Comparison of ENCODE assay signal across 22 mouse cellular contexts in the genomic region with DNA sequence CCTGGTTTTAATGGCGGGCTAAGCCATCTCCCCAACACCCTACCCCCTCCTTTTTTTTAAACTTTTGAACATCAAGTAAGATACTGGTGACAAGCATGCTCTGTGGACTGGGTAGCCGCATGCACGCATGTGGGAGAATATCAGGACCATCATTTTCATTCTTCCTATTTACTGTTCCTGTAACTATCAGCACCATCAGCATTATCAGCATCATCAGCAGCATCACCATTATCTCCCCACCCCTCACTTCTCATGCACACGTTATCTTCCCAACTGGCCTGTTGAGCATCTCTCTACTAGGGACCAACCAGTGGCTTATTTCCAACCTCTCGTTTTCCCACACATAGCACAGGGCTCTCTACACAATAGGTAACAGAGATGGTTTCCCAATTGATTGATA.
DNase-seq lines count a peak whose midpoint lies in the region; ATAC-seq and TF ChIP-seq lines count a peak whose summit lies in the region.
"Had no signal": no experiment of that assay in that cellular context is flagged by ENCODE, and none has a peak within 500 bp of the region (broad histone marks: within the 10 kb centered on the region; RNA-seq: fewer than 3 reads in every experiment).

No protein-coding gene starts in this region.

- TF ChIP-seq RAD21 in MEL (IDR thresholded peaks at IDR 0.05; ENCODE audit: low read depth, low read length), result no peak

- H3K27ac ChIP-seq in heart, postnatal 0 days (ENCODE audit: low read depth), result no peak overlapping the region
- no peak overlapping the region for H3K27ac ChIP-seq in MEL (ENCODE audit: control insufficient read depth, low read depth, low read length)

- peaks cover 21% of the 10 kb centered on the region for H3K4me1 ChIP-seq in heart, postnatal 0 days (ENCODE audit: control insufficient read depth, insufficient read depth)
- H3K4me1 ChIP-seq in MEL (ENCODE audit: control insufficient read depth in 1 of 2, insufficient read depth in 2 of 2, low read length in 2 of 2), result peaks cover 35 to 71% of the 10 kb centered on the region in 2 experiments

- no peaks in the 10 kb centered on the region for H3K36me3 ChIP-seq in heart, postnatal 0 days (replicated peaks; ENCODE audit: control insufficient read depth, insufficient read depth, low read length)
- peaks cover 0 to 50% of the 10 kb centered on the region in 2 experiments; a peak in 2 of 4 replicates for H3K36me3 ChIP-seq in MEL (ENCODE audit: control insufficient read depth in 1 of 2, insufficient read depth in 2 of 2, low read length in 2 of 2)
- H3K36me3 ChIP-seq: G1E had no signal

- no peak overlapping the region for H3K9ac ChIP-seq in heart, postnatal 0 days (replicated peaks; ENCODE audit: low read depth, low read length)
- no peak overlapping the region for H3K9ac ChIP-seq in MEL (ENCODE audit: control insufficient read depth, low read depth, low read length, poor library complexity, severe bottlenecking)

- no peak for TF ChIP-seq EP300 in heart, postnatal 0 days (IDR thresholded peaks at IDR 0.05; ENCODE audit: low read depth)
- no peak for TF ChIP-seq EP300 in MEL (IDR thresholded peaks at IDR 0.05; ENCODE audit: low read depth in 1 of 2, low read length in 2 of 2)

- no peak for ATAC-seq in heart, postnatal 0 days (ENCODE audit: insufficient read depth, low read depth)
- ATAC-seq: Patski had no signal

- no peaks in the 10 kb centered on the region for H3K9me3 ChIP-seq in heart, postnatal 0 days (replicated peaks; ENCODE audit: control insufficient read depth, low read length)
- H3K9me3 ChIP-seq in MEL (replicated peaks; ENCODE audit: insufficient read depth, low read length), result no peaks in the 10 kb centered on the region
- H3K9me3 ChIP-seq: G1E had no signal

- no peak for TF ChIP-seq POLR2A in MEL (IDR thresholded peaks at IDR 0.05; ENCODE audit: control insufficient read depth in 1 of 2, insufficient read depth in 1 of 2, low read depth in 1 of 2, low read length in 2 of 2, poor library complexity in 1 of 2)

- TF ChIP-seq CTCF in heart, postnatal 0 days (IDR thresholded peaks at IDR 0.05; ENCODE audit: low read depth), result no peak
- no peak for TF ChIP-seq CTCF in MEL (IDR thresholded peaks at IDR 0.05 in 2 of 3, conservative IDR thresholded peaks at IDR 0.05 in 1 of 3; ENCODE audit: control insufficient read depth in 1 of 3, insufficient read depth in 1 of 3, low read depth in 2 of 3, low read length in 3 of 3, poor library complexity in 1 of 3, severe bottlenecking in 1 of 3)

- peaks cover 18% of the 10 kb centered on the region; the same call in 1 of the 2 replicates for H3K27me3 ChIP-seq in heart, postnatal 0 days (ENCODE audit: control insufficient read depth, insufficient read depth, low read length)
- H3K27me3 ChIP-seq in MEL (ENCODE audit: control insufficient read depth in 1 of 2, insufficient read depth in 2 of 2, low read length in 2 of 2), result no peaks in the 10 kb centered on the region
- H3K27me3 ChIP-seq: CH12.LX, Patski had no signal

- DNase-seq in heart, postnatal 0 days (ENCODE audit: low spot score), result peak; percentile 2
- DNase-seq in heart, adult 9 months (ENCODE audit: low spot score in 2 of 2), result no peak
- DNase-seq in CD4-positive helper T cell, adult 2 months (ENCODE audit: low read depth, low spot score), result peak; percentile 57
- no peak for DNase-seq in MEL (ENCODE audit: low read depth, low spot score)
- peak; percentile 25 for DNase-seq in induced T-regulatory cell, adult 2 months (ENCODE audit: low read depth)
- no peak for DNase-seq in urinary bladder, postnatal 10 days (ENCODE audit: low spot score)
- no peak for DNase-seq in cerebellum, adult 8-10 months
- no peak for DNase-seq in kidney, adult 18-20 months
- DNase-seq: adrenal gland, adult 2 months; adrenal gland, adult 8-10 months; adrenal gland, postnatal 10 days; adrenal gland, postnatal 14 days; adrenal gland, postnatal 25 days; adrenal gland, postnatal 36 days; B cell, adult 2 months; cerebellum, adult 11 months; cerebellum, adult 11-12 months; cerebellum, adult 18-20 months; cerebellum, adult 2 months had no signal

- H3K4me2 ChIP-seq in heart, postnatal 0 days (ENCODE audit: low read depth, low read length), result no peak overlapping the region

- no peaks in the 10 kb centered on the region; the same call in 1 of the 2 replicates for H3K79me2 ChIP-seq in MEL (ENCODE audit: control insufficient read depth, insufficient read depth, low read length, poor library complexity)

- WGBS in heart, postnatal 0 days, result 85% methylated on average over 5 of the region's 5 CpGs

- H3K4me3 ChIP-seq in heart, postnatal 0 days (ENCODE audit: low read depth, low read length), result no peak overlapping the region
- no peak overlapping the region for H3K4me3 ChIP-seq in MEL (ENCODE audit: control insufficient read depth in 1 of 2, insufficient read depth in 1 of 2, low read depth in 2 of 2, low read length in 2 of 2)

TF ChIP-seq in MEL, 35 proteins besides CTCF, POLR2A, EP300 and RAD21:
- TF ChIP-seq ETS1 (IDR thresholded peaks at IDR 0.05; ENCODE audit: low read depth, low read length) (no peak), GATA1 (IDR thresholded peaks at IDR 0.05; ENCODE audit: low read depth, low read length) (peak; percentile 62)

Comparison
In these comparisons a context has a peak if more than half of its experiments do, and no peak if none do; other contexts are left out.
1. DNase-seq: peak in heart, postnatal 0 days (single experiment), CD4-positive helper T cell, adult 2 months (single experiment) and induced T-regulatory cell, adult 2 months (single experiment); none in heart, adult 9 months (0 of 2), MEL (single experiment), urinary bladder, postnatal 10 days (single experiment), cerebellum, adult 8-10 months (single experiment) and kidney, adult 18-20 months (single experiment).